Comparison of ENCODE assay signal across 22 mouse cellular contexts in genomic region chr16:72786636-72787035, GRCm38 (mm10).
DNase-seq lines count a peak whose midpoint lies in the region; ATAC-seq and TF ChIP-seq lines count a peak whose summit lies in the region.
"Had no signal": no experiment of that assay in that cellular context is flagged by ENCODE, and none has a peak within 500 bp of the region (broad histone marks: within the 10 kb centered on the region; RNA-seq: fewer than 3 reads in every experiment).

No protein-coding gene starts in this region.

- ATAC-seq in midbrain, embryonic 14.5 days (ENCODE audit: low FRiP score, low TSS enrichment): no peak
- ATAC-seq: forebrain, embryonic 14.5 days; forebrain, embryonic 16.5 days had no signal

- WGBS in midbrain, embryonic 14.5 days: 32% methylated on average over 5 of the region's 5 CpGs
- 87% methylated on average over 5 of the region's 5 CpGs for WGBS in midbrain, embryonic 10.5 days
- 90% methylated on average over 5 of the region's 5 CpGs for WGBS in limb, embryonic 10.5 days

- no peak overlapping the region for H3K27ac ChIP-seq in midbrain, embryonic 14.5 days (replicated peaks; ENCODE audit: low read depth, low read length)
- H3K27ac ChIP-seq in midbrain, embryonic 10.5 days (replicated peaks): no peak overlapping the region
- no peak overlapping the region for H3K27ac ChIP-seq in limb, embryonic 10.5 days
- H3K27ac ChIP-seq: embryonic facial prominence, embryonic 13.5 days; embryonic facial prominence, embryonic 15.5 days; forebrain, embryonic 10.5 days; forebrain, embryonic 12.5 days had no signal

- no peak for TF ChIP-seq POLR2A in brain, embryonic 14.5 days (IDR thresholded peaks at IDR 0.05; ENCODE audit: borderline replicate concordance, extremely low read depth, insufficient read depth, insufficient read length, poor library complexity, severe bottlenecking)

- H3K9ac ChIP-seq in midbrain, embryonic 14.5 days (replicated peaks; ENCODE audit: low read length): no peak overlapping the region
- H3K9ac ChIP-seq: embryonic facial prominence, embryonic 13.5 days; embryonic facial prominence, embryonic 15.5 days; forebrain, embryonic 12.5 days had no signal

- no peaks in the 10 kb centered on the region for H3K27me3 ChIP-seq in midbrain, embryonic 14.5 days (ENCODE audit: control insufficient read depth, insufficient read depth, low read length)
- no peaks in the 10 kb centered on the region for H3K27me3 ChIP-seq in midbrain, embryonic 10.5 days (ENCODE audit: low read depth, poor library complexity, severe bottlenecking)
- no peaks in the 10 kb centered on the region for H3K27me3 ChIP-seq in limb, embryonic 10.5 days (ENCODE audit: low read depth, poor library complexity, severe bottlenecking)
- H3K27me3 ChIP-seq: embryonic facial prominence, embryonic 13.5 days; embryonic facial prominence, embryonic 15.5 days; forebrain, embryonic 12.5 days had no signal

- H3K36me3 ChIP-seq in midbrain, embryonic 14.5 days (ENCODE audit: control insufficient read depth, insufficient read depth, low read length): no peaks in the 10 kb centered on the region
- no peaks in the 10 kb centered on the region for H3K36me3 ChIP-seq in midbrain, embryonic 10.5 days
- H3K36me3 ChIP-seq in limb, embryonic 10.5 days: no peaks in the 10 kb centered on the region
- H3K36me3 ChIP-seq: embryonic facial prominence, embryonic 13.5 days; embryonic facial prominence, embryonic 15.5 days; forebrain, embryonic 10.5 days; forebrain, embryonic 12.5 days had no signal

- no peak overlapping the region for H3K4me2 ChIP-seq in midbrain, embryonic 14.5 days (ENCODE audit: low read length)
- H3K4me2 ChIP-seq: embryonic facial prominence, embryonic 13.5 days; embryonic facial prominence, embryonic 15.5 days; forebrain, embryonic 12.5 days had no signal

- H3K9me3 ChIP-seq in midbrain, embryonic 14.5 days (ENCODE audit: control insufficient read depth, low read length): no peaks in the 10 kb centered on the region
- H3K9me3 ChIP-seq in midbrain, embryonic 10.5 days (replicated peaks): no peaks in the 10 kb centered on the region
- no peaks in the 10 kb centered on the region for H3K9me3 ChIP-seq in limb, embryonic 10.5 days (replicated peaks)
- H3K9me3 ChIP-seq: embryonic facial prominence, embryonic 13.5 days; embryonic facial prominence, embryonic 15.5 days; forebrain, embryonic 10.5 days; forebrain, embryonic 12.5 days had no signal

- peak; percentile 74 for DNase-seq in midbrain, embryonic 14.5 days
- DNase-seq in midbrain, embryonic 10.5 days (ENCODE audit: low spot score): no peak
- peak; percentile 58 for DNase-seq in brain, embryonic 14.5 days (ENCODE audit: low read depth)
- peak; percentile 80 for DNase-seq in retina, embryonic 14.5 days (ENCODE audit: low spot score)
- no peak for DNase-seq in limb, embryonic 10.5 days (ENCODE audit: low spot score)
- no peak for DNase-seq in cerebellum, postnatal 10 days
- DNase-seq: adrenal gland, adult 2 months; adrenal gland, postnatal 10 days; adrenal gland, postnatal 25 days; cerebellum, adult 11-12 months; cerebellum, adult 2 months; cerebellum, adult 9-10 months; cerebellum, postnatal 14 days; cerebellum, postnatal 36 days; embryo, embryonic 11 days had no signal

- H3K4me3 ChIP-seq in midbrain, embryonic 14.5 days (replicated peaks; ENCODE audit: low read depth, low read length): no peak overlapping the region
- H3K4me3 ChIP-seq in midbrain, embryonic 10.5 days: no peak overlapping the region
- H3K4me3 ChIP-seq in limb, embryonic 10.5 days: no peak overlapping the region
- H3K4me3 ChIP-seq: embryonic facial prominence, embryonic 13.5 days; embryonic facial prominence, embryonic 15.5 days; erythroblast, embryonic 14.5 days; forebrain, embryonic 10.5 days; forebrain, embryonic 12.5 days had no signal

- peaks cover 11% of the 10 kb centered on the region for H3K4me1 ChIP-seq in midbrain, embryonic 14.5 days (ENCODE audit: control insufficient read depth, insufficient read depth, low read length)
- peaks cover 21% of the 10 kb centered on the region for H3K4me1 ChIP-seq in midbrain, embryonic 10.5 days
- peaks cover 8% of the 10 kb centered on the region; the same call in 1 of the 2 replicates for H3K4me1 ChIP-seq in limb, embryonic 10.5 days
- H3K4me1 ChIP-seq: embryonic facial prominence, embryonic 15.5 days had no signal

- TF ChIP-seq CTCF in brain, embryonic 14.5 days (IDR thresholded peaks at IDR 0.05; ENCODE audit: borderline replicate concordance, extremely low read depth, insufficient read depth, insufficient read length): no peak

Comparison
In these comparisons a context has a peak if more than half of its experiments do, and no peak if none do; other contexts are left out.
1. DNase-seq: peak in midbrain, embryonic 14.5 days (single experiment), brain, embryonic 14.5 days (single experiment) and retina, embryonic 14.5 days (single experiment); none in midbrain, embryonic 10.5 days (single experiment), limb, embryonic 10.5 days (single experiment) and cerebellum, postnatal 10 days (0 of 2).